Mouse (Mus musculus) liver, embryonic 14.5 days (tissue): ENCODE data around the gene Cdc37. TPM values are rescaled to one million over a fixed set of nuclear protein-coding genes. Genes with fewer than 3 reads are reported as not detected.

Source experiments
- ATAC-seq: fragments of 200-750 bp; cut with Nextera tagmentation; 2 replicates; pipeline ENCODE4 v1.8.0; 2017; ENCODE audit warnings: moderate number of reproducible peaks, mild to moderate bottlenecking, moderate library complexity; ENCODE audit not compliant: insufficient read depth
- DNase-seq, 3 experiments: peaks; one replicate each; pipeline ENCODE4 v3.0.0-alpha.2; 2012 to 2013; ENCODE audit warnings: low read depth in 3 of 3, low spot score in 3 of 3
- H3K27ac ChIP-seq: fragments of 300-500 bp; sonication (generic); 2 replicates; pipeline ENCODE4 v1.5.1; 2014; ENCODE audit warnings: moderate library complexity, mild to moderate bottlenecking, control low read depth, inconsistent platforms
- H3K27me3 ChIP-seq: fragments of 300-500 bp; sonication (generic); 2 replicates; pipeline ENCODE4 v1.6.1; 2014; ENCODE audit warnings: mild to moderate bottlenecking, low read length, moderate library complexity; ENCODE audit not compliant: control insufficient read depth, insufficient read depth
- H3K36me3 ChIP-seq: fragments of 300-500 bp; sonication (generic); replicated peaks from 2 replicates; pipeline ENCODE4 v1.6.1; 2014; ENCODE audit warnings: low read depth; ENCODE audit not compliant: control insufficient read depth, insufficient read depth
- H3K4me1 ChIP-seq, 2 experiments: fragments of 200-500 bp in 1 of 2; fragments of 300-500 bp in 1 of 2; sonication (generic) in 1 of 2; replicated peaks; 2 replicates each; pipeline ENCODE4 v1.6.1; 2012 to 2014; ENCODE audit warnings: antibody characterized with exemption in 1 of 2, inconsistent platforms in 1 of 2, low read length in 1 of 2; ENCODE audit not compliant: control insufficient read depth in 2 of 2, insufficient read depth in 2 of 2
- H3K4me2 ChIP-seq: fragments of 300-500 bp; sonication (generic); 2 replicates; pipeline ENCODE4 v1.6.1; 2014; ENCODE audit warnings: low read depth, mild to moderate bottlenecking, control low read depth, moderate library complexity
- H3K4me3 ChIP-seq, 2 experiments: fragments of 200-500 bp in 1 of 2; fragments of 300-500 bp in 1 of 2; sonication (generic) in 1 of 2; 2 replicates each; pipeline ENCODE4 v1.5.1; 2012 to 2014; ENCODE audit warnings: low read depth in 2 of 2, low read length in 2 of 2, mild to moderate bottlenecking in 2 of 2, control low read depth in 1 of 2, inconsistent platforms in 1 of 2, moderate library complexity in 1 of 2; ENCODE audit not compliant: insufficient read depth in 1 of 2
- H3K9ac ChIP-seq: fragments of 300-500 bp; sonication (generic); replicated peaks from 2 replicates; pipeline ENCODE4 v1.6.1; 2014; ENCODE audit warnings: mild to moderate bottlenecking, control low read depth, moderate library complexity
- H3K9me3 ChIP-seq: fragments of 300-500 bp; sonication (generic); 2 replicates; pipeline ENCODE4 v1.6.1; 2016; ENCODE audit warnings: low read length, mixed read lengths; ENCODE audit not compliant: control insufficient read depth
- CTCF ChIP-seq: IDR thresholded peaks from 2 replicates; pipeline ENCODE4 v1.5.1; 2016; ENCODE audit warnings: antibody characterized with exemption, low read depth, control low read depth
- EP300 ChIP-seq: IDR thresholded peaks from 2 replicates; pipeline ENCODE4 v1.6.1; 2016; ENCODE audit warnings: antibody characterized with exemption, low read depth
- WGBS: fragments of 180-500 bp; shearing (Covaris S2); extraction: QIAGEN DNeasy Blood & Tissue Kit; methylation state at CpG from one replicate; pipeline ENCODE4 v1.1.7; 2014; ENCODE audit not compliant: insufficient replicate concordance; 5-methylcytosine and 5-hydroxymethylcytosine counted together
- polyA plus RNA-seq, 2 experiments: library from polyadenylated mRNA; depleted of rRNA in 1 of 2; stranded (reverse) in 1 of 2; unstranded in 1 of 2; fragments of >200 nt; fragmentation: Nextera tagmentation in 1 of 2; extraction: Ambion mirVana in 1 of 2; gene quantifications; 2 replicates each; pipeline versions ENCODE4 v1.2.1 to v1.2.3; 2012 to 2014

Gene Cdc37
- polyA plus RNA-seq, 2 experiments: 118 to 123 TPM

DNA sequence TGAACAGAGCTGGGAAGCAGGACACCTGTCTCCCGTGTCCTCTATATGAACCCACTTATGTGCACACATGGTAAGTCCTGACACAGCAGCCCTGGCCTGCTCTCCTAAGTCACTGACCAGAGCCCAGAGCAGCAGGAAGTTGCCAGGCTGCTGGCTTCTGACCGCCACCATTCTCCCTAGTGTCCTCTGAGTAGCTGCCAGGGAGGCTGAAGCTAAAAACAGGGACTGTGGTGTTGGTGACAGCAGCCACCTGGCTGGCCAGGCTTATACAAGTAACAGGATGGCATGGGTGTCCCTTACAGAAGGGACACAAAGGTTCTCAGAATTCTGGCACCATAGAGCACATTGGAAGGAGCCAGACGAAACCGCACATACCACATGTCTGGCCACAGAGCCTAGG lies 4.4 kb downstream of the Cdc37 start:
- WGBS: 81% methylated on average over 4 of the region's 4 CpGs
- Histone ChIP-seq H3K36me3 (peaks cover 36% of the 10 kb centered on the region), H3K4me2 (no peak overlapping the region), H3K4me1 (peaks cover 15 to 26% of the 10 kb centered on the region in 2 experiments), H3K27me3 (no peaks in the 10 kb centered on the region), H3K4me3 (no peak overlapping the region), H3K9ac (no peak overlapping the region), H3K27ac (no peak overlapping the region), H3K9me3 (no peaks in the 10 kb centered on the region)
- no peak for DNase-seq
- no peak for TF ChIP-seq CTCF
- TF ChIP-seq EP300: no peak
- no peak for ATAC-seq

GRCm38 (mm10) chr9:21144361-21144760 lies 5.4 kb downstream of the Cdc37 start:
- no peak for DNase-seq
- Histone ChIP-seq H3K9me3 (no peaks in the 10 kb centered on the region), H3K4me2 (no peak overlapping the region), H3K36me3 (peaks cover 39% of the 10 kb centered on the region), H3K4me1 (peaks cover 13 to 23% of the 10 kb centered on the region in 2 experiments), H3K27me3 (no peaks in the 10 kb centered on the region), H3K4me3 (no peak overlapping the region), H3K27ac (no peak overlapping the region), H3K9ac (no peak overlapping the region)
- no peak for ATAC-seq
- 80% methylated on average over 3 of the region's 3 CpGs for WGBS
- no peak for TF ChIP-seq CTCF
- no peak for TF ChIP-seq EP300

DNA sequence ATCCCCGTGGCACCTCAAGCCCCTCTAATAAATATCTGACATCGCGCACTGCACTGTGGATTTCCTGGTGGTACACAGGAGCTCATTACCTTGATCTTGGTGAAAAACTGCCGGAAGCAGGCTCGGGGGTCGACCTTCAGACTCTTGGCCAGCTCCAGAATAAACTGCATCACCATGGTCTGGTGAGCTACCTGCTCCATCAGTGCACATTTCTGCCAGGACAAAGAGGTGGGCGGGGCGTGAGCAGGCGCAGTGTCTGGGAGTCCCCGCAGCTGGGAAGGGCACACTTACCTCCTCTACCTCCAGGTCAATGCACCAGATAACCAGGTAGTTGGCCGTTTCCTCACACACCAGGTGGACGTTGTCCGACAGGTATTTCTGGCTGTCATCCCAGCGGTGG lies 7.9 kb downstream of the Cdc37 start:
- Histone ChIP-seq H3K27ac (no peak overlapping the region), H3K4me1 (peaks cover 4 to 5% of the 10 kb centered on the region in 2 experiments; a peak in 3 of 4 replicates), H3K36me3 (peaks cover 45% of the 10 kb centered on the region), H3K4me2 (no peak overlapping the region), H3K9me3 (no peaks in the 10 kb centered on the region), H3K4me3 (no peak overlapping the region), H3K27me3 (no peaks in the 10 kb centered on the region), H3K9ac (no peak overlapping the region)
- DNase-seq: no peak
- no peak for TF ChIP-seq CTCF
- no peak for TF ChIP-seq EP300
- 86% methylated on average over 14 of the region's 14 CpGs for WGBS
- ATAC-seq: no peak

GRCm38 (mm10) chr9:21138386-21138785 lies 11.4 kb downstream of the Cdc37 start:
- H3K4me1 ChIP-seq: 0 out of 4 replicates have a peak, but pooled peaks cover 0 to 6% of the 10 kb centered on the region in 2 experiments
- no peak overlapping the region for H3K27ac ChIP-seq
- no peak overlapping the region for H3K4me2 ChIP-seq
- WGBS: 53% methylated on average over 4 of the region's 4 CpGs
- no peaks in the 10 kb centered on the region for H3K27me3 ChIP-seq
- no peak overlapping the region for H3K9ac ChIP-seq
- no peak for TF ChIP-seq EP300
- TF ChIP-seq CTCF: no peak
- peaks cover 40% of the 10 kb centered on the region for H3K36me3 ChIP-seq
- ATAC-seq: no peak
- no peak for DNase-seq
- no peak overlapping the region for H3K4me3 ChIP-seq
- no peaks in the 10 kb centered on the region for H3K9me3 ChIP-seq

GRCm38 (mm10) chr9:21137229-21137628 lies 12.6 kb downstream of the Cdc37 start:
- WGBS: 46% methylated on average over 3 of the region's 3 CpGs
- Histone ChIP-seq H3K4me1 (0 out of 4 replicates have a peak, but pooled peaks cover 0 to 9% of the 10 kb centered on the region in 2 experiments), H3K4me3 (no peak overlapping the region), H3K27me3 (no peaks in the 10 kb centered on the region), H3K4me2 (no peak overlapping the region), H3K9me3 (no peaks in the 10 kb centered on the region), H3K9ac (no peak overlapping the region), H3K27ac (no peak overlapping the region), H3K36me3 (peaks cover 28% of the 10 kb centered on the region)
- 0 out of 2 replicates have a peak, but pooled peaks have one; percentile 19 for ATAC-seq
- TF ChIP-seq EP300 (no peak), CTCF (peak; percentile 86)
- peak; percentile 41 to 64 (median 55) for DNase-seq

GRCm38 (mm10) chr9:21136401-21136800 lies 13.4 kb downstream of the Cdc37 start:
- H3K9ac ChIP-seq: no peak overlapping the region
- no peak for TF ChIP-seq CTCF
- no peak for TF ChIP-seq EP300
- no peak for ATAC-seq
- peaks cover 2 to 9% of the 10 kb centered on the region in 2 experiments; a peak in 1 of 4 replicates for H3K4me1 ChIP-seq
- 36% methylated on average over 6 of the region's 6 CpGs for WGBS
- H3K27ac ChIP-seq: no peak overlapping the region
- H3K4me3 ChIP-seq: no peak overlapping the region
- H3K9me3 ChIP-seq: no peaks in the 10 kb centered on the region
- no peak for DNase-seq
- no peaks in the 10 kb centered on the region for H3K27me3 ChIP-seq
- no peak overlapping the region for H3K4me2 ChIP-seq
- H3K36me3 ChIP-seq: peaks cover 20% of the 10 kb centered on the region
